Mouse (Mus musculus) thymus, postnatal 14 days (tissue): ENCODE measurements around the gene Ssr2.
A peak's percentile ranks its signal among the peaks of the same experiment; 100 is the strongest.

ENCODE experiments used
- DNase-seq: peaks from one replicate; pipeline ENCODE4 v3.0.0; 2021

The Ssr2 gene

DNA sequence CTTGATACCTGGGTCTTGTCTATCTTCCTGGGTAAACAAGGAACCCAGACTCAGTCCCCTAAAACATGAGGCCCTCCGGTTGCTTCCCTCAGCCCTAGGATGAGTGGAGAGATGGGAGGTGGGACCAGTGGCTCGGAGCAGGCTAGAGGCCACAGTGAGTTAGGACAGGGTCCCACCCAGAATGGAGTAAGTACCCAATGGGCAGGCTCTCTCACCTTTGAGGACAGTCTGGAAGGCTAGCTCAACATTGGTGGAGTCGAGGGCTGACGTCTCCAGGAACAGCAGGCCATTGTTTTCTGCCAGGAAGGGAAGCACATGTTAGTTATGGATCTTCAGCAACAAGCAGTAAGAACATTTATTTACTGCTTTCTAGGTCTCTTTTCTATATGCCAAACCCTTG lies 33.2 kb upstream of the Ssr2 start:
- DNase-seq, result no peak

DNA sequence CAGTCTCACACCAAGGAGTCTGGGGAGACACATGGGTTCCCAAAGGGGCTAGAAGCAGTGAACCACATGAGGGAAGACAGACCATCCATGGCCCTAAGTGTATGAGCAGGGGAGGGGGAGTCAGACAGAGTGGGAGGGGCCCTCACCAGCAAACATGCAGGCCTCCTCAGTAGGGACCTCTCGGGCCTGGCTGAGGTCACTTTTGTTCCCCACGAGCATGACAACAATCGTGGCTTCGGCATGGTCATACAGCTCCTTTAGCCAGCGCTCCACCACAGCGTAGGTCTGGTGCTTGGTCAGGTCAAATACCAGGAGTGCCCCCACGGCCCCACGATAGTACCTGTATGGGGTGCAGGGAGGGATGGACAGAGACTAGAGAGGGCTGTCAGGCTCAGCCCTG lies 32.5 kb upstream of the Ssr2 start:
- DNase-seq, result no peak

DNA sequence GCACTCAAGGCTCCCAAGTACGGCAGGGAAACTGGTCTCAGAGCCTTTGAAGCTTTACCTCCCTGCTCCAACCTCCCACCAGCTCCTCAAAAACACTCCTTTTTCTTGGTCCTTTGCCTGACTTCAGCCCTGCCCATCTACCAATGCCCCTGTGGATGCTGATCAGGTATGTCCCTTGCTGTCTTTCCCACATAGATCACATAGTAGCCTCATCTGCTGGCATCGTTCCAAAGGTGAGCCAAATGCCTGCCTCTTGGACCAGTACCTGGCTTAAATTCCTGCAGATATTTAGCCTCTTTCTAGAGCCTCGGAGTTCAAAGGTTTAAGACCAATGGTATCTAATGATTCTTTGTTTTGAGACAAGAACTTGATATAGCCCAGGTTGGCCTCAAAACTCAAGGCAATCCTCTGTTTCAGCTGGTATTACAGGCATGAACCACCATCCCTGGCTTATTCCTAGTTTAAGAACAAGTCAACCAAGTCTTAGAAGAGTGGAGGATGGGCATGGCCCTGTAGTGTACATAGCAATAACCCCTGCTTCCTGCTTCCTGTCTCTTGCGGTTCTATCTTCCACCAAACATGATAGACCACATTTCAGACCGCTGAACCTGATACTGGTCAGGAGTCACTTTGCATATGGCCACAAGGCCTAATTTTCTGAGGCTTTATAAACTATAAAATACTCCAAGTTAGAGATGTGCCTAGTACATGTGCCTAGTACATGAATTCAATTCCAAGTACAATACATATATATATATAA lies 31.8 kb upstream of the Ssr2 start:
- DNase-seq, result no peak

DNA sequence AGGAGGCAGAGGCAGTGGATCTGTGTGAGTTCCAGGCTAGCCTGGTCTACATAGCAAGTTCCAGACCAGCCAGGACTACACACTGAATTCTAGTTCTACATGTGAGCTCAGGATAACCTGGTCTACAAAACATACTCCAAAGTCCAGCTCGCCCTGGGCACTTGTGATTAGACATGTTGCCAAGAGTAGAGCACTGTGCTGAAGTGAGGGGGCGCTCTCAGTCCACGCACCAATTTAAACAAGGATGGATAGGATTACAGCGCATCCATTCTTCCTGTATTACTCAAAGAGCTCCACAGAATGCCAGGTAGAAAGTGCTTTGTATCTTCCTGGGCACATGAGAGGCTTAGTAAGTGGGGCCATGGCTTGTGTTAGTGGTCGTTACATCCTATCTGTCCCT lies 31.2 kb upstream of the Ssr2 start:
- DNase-seq, result peak; percentile 34

DNA sequence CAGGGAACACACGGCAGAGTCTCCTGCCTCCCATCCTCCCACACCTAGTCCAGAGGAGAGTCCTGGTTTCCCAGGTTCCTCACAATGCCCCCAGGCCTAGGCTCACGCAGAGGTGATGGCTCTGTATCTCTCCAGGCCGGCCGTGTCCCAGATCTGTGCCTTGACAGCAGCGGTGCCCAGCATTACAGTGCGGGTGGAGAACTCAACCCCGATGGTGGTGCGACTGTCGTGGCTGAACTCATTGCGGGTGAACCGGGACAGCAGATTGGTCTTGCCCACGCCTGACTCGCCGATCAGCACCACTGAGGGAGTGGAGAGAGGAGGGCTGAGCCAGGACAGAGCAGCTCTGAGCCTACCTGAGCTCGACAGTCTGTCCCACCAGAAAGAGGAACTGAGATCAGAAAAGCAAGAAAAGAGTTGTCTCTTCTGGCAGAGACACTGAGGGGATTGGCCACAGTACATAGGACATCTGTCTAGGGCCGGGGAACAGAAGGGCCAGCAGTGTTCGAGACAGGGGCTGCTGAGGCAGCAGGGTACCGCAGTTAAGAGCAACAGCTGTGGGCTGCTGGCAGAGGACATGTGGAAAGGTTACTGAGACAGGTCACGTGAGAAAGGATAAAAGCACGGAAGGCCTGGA lies 30.6 kb upstream of the Ssr2 start:
- no peak for DNase-seq

DNA sequence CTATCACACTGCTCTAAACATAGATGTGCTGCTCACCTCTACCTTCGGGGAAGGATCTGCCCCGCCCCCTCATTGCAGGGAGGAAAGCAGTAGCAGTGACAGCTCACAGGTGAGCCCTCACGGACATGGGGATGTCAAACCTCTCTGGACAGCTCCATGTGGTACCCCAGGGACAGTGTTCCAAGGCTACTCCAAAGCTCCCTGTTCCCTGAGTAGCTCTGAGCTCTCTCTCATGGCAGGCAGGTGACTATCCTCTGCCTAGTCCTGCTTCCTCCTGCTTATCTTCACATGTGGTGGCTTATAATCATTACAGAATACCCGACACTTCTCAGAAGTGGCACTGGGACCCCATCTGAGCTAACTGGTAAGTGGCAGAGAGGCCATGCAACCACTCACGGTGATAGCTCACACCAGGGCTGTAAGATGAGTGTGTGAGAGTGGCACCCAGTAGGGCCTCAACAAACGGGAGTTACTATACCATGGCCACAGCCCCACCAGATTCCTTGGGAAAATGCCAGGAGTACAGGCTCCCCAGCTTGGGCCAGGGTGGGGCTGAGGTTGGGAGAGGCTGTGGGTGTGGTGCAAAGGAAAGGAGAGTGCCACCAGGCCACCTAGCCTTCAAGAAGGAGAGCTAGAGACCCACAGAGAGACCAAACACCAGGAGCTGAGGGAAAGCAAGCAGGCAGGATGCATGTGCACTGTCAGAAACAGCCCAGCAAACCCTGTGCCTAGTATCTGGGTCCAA lies 28.8 kb upstream of the Ssr2 start:
- no peak for DNase-seq

DNA sequence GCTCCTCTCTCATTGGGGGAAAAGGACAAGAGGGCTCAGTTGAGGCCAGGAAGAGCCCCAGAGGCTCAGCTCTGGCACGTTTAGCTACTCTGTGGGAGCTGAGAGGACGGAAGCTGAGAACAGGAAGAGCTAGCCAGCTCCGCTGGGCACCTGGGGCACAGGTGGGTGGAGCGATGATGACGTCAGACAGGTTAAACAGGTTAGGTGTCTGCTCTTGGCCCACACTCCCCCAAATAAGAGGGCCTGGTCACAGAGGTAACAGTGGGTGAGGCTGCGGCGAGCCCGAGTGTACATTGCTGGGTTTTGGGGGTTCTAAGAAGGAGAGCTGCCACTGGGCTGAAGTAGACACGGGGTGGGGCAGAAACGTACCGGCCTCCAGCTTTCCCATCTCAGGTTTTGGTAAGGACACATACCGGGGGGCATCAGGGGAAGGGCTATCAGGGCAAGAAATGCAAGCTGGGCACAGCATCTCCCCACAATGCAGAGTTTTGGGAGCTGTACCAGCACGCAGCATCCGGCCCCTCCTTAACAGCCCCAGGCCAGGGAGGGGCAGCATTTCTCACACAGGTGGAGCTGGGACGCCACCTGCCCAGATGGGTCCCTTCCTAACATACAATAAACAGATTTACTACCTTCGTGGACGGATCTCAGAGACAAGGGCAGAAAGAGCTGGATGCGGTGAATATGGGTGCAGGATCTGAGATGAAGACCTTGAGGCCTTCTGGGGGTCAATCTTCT lies 27.3 kb upstream of the Ssr2 start, which contains the start of gene Rab25:
Gene Rab25 (minus strand): TSS at position 121 of the 738 bp plus-strand sequence.
- DNase-seq, result no peak

DNA sequence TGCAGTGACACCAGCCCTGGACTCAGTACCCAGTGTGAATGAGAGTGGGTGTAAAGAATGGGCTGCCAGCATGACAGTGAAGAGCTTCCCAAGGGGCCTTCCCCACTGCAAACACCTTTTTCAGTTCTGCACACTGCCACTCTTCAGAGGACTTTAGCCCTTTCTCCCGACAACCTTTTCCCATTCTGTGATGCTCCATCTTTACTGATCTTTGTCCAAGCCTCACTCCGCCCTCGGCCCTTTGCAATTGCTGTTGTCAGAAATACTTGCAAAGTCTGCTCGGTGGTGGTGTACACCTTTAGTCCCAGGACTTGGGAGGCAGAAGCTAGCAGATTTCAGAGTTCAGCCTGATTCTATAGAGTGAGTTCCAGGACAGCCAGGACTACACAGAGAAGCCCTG lies 24.1 kb upstream of the Ssr2 start:
- DNase-seq, result no peak

DNA sequence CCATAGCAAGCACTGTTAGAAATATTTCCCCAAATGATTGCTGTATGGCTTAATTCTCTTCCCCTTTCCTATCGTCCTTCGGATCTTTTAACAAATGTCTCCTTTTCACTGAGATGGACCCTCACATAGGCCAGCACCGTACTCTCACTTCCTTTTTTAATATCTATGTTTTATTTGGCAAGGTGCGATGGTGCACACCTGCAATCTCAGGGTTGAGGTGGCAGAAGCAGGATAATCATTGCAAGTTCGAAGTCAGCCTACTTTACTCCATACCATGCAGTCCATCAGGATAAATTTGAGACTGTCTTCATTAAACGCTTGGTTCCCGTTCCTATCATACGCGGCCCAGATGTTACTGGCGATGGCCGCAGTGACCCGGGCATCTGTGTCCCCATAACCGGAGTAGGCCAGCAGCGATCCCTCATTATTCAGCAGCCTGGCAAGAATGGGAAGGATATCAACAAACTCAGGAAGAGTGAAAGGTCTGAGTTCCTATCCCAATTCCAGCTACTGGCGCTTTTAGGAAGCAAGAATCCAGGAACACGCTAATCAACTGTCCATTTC lies 23.5 kb upstream of the Ssr2 start:
- no peak for DNase-seq

DNA sequence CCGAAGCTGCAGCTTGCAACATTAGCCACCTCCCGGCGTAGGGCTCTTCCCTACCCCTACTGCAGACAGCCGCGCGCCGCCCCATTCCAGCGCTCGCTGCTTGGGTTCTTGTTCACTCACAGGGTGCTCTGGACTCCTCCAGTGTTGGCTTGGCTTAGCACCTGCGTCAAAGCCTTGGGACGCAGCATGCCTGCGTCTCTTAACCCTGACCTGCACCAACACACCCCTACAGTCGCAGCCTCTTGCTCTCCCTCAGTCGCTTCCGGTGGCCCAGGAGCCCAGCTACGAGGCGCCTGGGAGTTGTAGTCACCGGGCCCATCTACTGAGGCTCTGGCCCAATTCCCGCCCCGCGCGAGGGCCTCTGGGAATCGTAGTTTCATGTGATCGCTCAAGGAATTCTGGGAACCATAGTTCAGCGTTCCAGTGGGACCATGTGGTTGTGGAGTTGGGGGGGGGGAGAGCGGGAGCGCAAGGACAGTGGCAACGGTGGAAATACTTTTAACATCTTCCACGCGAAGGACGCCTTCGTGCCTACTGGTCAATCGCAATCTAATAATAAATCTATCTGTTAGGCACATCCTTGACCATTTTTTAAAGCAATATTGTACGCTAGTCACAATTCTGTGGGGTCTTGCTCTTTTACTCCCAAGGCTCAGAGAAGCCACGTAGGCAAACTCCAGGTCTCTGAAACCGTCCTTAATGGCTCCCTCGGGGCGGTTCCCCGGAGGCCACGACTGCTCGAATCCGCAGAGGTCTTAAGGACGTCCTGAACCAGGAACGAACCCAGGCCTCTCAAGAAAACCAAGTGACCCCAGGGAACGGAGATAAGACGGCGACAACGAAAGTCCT lies 22.8 kb upstream of the Ssr2 start, which contains the start of gene Lamtor2:
Gene Lamtor2 (minus strand): TSS at position 399 of the 849 bp plus-strand sequence.
- peak; percentile 96 for DNase-seq

DNA sequence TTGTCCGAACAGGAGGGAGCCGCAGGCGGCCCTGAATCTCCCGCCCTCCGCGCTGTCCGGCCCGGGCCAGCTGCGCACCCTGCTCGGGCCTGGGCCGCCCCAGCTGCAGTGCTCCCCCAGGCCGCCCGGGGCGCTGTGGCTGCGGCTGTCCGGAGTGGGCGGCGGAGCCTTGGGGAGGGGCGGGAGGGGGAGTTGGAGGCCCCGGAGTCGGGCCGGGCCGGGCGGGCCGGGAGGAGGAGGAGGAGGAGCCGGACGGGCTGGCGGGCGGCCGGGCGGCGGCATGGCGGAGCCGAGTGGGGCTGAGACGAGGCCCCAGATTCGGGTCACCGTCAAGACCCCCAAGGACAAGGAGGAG lies 22.2 kb upstream of the Ssr2 start, which contains the start of gene Ubqln4:
Gene Ubqln4 (plus strand): TSS at position 234 of the 355 bp plus-strand sequence.
- DNase-seq, result peak; percentile 90

DNA sequence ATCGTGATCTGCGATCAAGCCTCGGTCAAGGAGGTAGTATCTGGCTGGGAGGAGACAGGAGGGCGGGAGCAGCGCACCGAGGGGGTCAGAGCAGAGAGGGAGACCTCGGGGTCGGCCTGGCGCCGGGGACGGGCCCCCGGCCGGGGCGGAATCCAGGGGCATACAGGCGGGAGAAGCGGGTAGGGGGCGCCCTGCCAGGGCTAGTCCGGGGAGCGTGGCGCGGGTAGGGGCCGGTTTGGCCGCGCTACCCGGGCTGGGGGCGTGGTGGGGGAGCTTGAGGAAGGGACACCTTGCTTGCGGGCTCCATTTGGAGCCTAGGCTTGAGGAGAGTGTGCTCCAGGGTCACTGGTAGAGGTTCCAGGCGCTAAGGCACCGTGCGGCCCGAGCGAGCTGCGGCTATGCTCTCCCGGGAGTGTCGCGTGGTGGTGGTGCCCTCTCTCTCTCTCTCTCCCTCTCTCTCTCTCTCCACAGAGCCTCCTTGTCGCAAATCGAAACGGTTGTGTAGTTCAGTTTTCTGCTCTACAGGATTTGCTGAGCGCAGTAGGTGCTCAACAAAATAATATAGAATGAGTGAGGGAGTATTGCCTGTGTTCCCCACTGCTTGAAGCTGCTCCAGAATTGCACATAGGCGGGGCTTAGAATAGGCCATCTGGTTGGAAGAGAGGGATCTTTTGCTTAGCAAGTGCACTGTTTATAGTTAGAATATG lies 21.6 kb upstream of the Ssr2 start:
- DNase-seq, result peak; percentile 84

DNA sequence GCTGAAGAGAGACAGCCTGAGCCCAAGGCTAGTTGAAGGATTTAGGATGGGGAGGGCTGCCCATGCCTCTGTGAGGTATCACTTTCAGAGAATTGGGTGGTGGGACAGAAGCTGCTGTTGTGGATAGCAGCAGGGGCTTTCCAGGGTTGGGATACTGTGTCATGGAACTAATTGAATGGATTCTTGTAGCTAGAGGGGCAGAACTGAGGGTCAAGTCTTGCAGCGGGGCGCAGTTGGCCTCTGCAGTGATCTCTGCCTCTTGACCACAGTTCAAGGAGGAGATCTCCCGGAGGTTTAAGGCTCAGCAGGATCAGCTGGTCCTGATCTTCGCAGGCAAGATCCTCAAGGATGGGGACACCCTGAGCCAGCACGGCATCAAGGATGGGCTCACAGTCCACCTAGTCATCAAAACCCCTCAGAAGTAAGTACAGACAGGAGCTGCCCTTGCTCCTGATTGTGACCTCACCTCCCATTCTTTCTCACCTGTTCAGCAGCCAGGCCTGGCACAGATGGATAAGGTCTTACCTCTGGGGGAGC lies 20.5 kb upstream of the Ssr2 start:
- DNase-seq, result no peak

DNA sequence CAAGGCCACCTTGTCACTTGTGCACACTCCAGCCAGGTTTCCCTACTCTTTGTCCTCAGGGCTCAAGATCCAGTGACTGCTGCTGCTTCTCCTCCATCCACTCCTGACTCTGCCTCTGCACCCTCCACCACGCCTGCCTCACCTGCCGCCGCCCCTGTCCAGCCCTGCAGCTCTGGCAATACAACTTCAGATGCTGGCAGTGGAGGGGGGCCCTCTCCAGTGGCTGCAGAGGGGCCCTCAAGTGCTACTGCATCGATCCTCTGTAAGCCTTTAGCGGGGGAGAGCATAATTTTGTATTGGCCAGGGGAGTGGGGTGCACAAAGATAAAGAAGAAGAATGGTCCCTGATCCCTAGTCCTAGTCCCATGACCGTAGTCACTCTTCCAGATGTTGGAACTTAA lies 19.9 kb upstream of the Ssr2 start:
- DNase-seq, result no peak

DNA sequence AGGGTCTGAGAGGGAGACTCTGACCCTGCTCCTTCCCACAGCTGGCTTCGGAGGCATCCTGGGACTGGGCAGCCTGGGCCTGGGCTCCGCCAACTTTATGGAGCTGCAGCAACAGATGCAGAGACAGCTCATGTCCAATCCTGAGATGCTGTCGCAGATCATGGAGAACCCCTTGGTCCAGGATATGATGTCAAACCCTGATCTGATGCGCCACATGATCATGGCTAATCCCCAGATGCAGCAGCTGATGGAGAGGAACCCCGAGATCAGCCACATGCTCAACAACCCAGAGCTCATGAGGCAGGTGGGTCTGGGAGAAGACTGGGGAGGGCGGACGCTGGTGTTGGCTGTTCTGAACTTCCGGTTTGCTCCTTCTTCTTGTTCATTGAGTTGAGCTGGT lies 19.1 kb upstream of the Ssr2 start:
- no peak for DNase-seq

DNA sequence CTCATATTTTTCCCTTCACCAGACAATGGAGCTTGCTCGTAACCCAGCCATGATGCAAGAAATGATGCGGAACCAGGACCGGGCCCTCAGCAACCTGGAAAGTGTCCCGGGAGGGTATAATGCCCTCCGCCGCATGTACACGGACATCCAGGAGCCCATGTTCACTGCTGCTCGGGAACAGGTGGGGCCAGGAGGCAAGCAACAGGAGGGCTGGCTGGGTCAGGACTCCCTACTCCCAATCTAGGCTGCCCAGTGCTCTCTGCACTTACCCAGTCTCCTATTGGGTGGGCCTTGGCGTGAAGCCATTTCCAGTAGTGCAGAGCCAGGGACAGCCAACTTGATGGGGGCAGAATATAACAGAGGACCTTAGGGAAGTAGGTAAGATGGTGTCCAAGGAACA lies 16.1 kb upstream of the Ssr2 start:
- DNase-seq, result no peak

DNA sequence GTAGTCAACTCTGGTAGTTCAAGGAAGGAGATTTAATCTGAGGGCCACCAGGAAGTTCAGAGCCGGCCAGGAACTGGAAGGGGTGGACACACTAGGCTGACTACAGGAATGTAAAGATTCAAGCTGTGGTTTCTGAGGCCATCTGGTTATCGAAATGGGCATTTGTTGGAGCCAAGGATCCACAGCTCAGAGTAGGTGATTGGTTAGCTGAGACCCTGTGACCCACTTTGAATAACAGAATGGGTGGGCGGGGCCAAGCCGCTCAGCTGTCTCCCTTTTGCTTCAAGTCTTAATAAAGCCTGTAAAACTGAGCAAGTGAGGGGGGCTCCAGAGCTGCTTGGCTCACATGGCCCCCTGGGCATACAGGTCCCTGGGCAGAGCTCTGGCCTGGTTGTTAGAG lies 13.7 kb upstream of the Ssr2 start:
- no peak for DNase-seq

DNA sequence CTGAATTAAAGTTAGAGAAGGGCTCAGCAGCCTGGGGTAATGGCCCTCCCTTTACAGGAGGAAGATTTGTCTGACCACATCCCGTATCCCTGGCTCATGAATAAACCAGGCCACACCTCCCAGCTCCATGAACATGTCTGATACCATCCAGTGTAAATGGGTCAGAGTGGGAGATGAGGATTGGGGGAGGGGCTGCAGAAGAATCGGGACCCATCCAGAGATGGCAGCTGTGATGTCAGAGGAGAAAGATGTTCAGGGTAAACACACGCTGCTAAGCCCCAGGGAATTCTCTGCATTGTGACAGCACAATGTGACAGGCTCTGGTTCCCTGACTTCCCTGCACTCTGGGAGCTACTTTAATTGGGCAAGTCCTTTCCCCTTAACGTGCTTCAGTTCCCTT lies 12.2 kb upstream of the Ssr2 start:
- no peak for DNase-seq

DNA sequence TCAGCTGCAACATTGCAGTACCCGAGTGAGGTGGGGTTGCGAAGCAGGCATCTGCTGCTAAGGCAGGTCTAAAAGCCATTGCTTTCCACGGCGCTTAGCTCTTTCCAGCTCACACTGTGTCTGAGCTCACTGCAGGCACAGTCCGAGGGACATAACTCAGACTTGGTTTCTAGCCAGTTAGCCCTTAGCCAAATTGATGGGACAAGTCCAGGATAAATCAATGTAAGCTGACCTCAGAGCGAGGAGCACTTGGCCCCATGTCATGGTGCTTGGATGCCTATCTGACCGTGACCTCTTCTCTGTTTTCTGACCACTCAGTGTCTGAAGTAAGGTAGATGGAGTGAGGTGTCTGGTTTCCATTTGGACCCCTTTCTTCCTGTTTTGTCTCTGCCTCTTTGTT lies 11.7 kb upstream of the Ssr2 start:
- DNase-seq, result no peak

DNA sequence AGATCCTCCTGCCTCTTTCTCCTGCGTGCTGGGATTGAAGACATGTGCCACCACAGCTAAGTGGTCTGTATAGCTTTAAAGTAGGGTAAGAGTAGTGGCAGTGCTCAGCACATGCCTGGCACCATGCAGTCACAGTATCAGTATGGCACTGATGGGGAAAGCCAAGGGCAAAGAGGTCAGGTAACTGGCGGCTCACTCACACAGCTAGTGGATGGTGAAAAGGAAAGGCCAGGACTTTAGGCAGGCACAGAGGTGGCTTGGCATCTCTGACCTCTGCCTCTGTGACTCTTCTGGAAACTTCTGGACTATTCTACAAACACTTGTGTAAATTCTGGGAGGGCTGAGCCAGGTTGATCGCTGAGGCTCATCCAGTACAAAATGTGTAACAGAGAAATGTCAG lies 9.6 kb upstream of the Ssr2 start:
- DNase-seq, result no peak

DNA sequence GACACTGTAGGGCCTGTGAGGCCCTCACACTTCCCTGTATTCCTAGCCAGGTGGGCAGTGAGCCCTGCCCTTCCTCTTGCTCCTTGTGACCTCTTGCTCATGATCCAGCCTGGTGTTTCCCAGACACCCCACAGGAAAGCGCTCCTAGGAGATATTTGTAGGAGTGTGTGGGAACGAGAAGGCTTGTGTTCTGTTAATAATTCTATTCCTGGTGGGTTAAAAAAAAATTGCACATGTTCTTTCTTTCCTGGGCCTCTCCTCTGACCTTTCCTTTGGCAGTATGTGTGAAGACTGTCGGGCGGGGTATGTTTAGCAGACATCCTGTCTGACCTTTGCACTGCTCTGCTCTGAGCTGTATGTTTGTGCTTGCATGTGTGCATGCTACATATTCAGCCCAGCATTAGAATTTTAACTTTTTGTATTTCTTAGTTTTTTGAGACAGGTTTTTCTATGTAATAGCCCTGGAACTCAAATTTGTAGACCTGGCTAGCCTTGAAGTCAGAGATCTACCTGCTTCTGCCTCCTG lies 9.1 kb upstream of the Ssr2 start:
- DNase-seq, result no peak
